Mouse (Mus musculus) CH12.LX (cell line): Measurements from ENCODE around the gene Olfr694. TPM values are rescaled to one million over a fixed set of nuclear protein-coding genes. Genes with fewer than 3 reads are reported as not detected.
"Not testable (repeated sequence)": the region's sequence is repeated elsewhere in the genome, so short reads cannot be mapped to it uniquely, and the experiment has no call there.

ENCODE experiments used
- DNase-seq: peaks from one replicate; pipeline ENCODE4 v3.0.0-alpha.2; 2013; ENCODE audit errors: extremely low read depth
- H3K27ac ChIP-seq: 2 replicates; pipeline ENCODE4 v1.5.1; 2012; ENCODE audit warnings: low read depth, mild to moderate bottlenecking, control low read depth, moderate library complexity; ENCODE audit not compliant: insufficient read depth
- H3K27me3 ChIP-seq: replicated peaks from 2 replicates; pipeline ENCODE3; 2012; ENCODE audit warnings: inconsistent platforms
- H3K36me3 ChIP-seq, 2 experiments: replicated peaks in 1 of 2; 2 replicates each; pipeline versions ENCODE3 to v1.6.1; 2012; ENCODE audit warnings: inconsistent platforms in 1 of 2, low read length in 1 of 2, mild to moderate bottlenecking in 1 of 2, mixed read lengths in 1 of 2, moderate library complexity in 1 of 2; ENCODE audit not compliant: control insufficient read depth in 1 of 2, insufficient read depth in 1 of 2
- H3K4me1 ChIP-seq, 2 experiments: 2 replicates each; pipeline ENCODE4 v1.6.1; 2012; ENCODE audit warnings: inconsistent platforms in 1 of 2, moderate library complexity in 1 of 2; ENCODE audit not compliant: insufficient read depth in 2 of 2, control insufficient read depth in 1 of 2
- H3K4me2 ChIP-seq: 2 replicates; pipeline ENCODE4 v1.6.1; 2012; ENCODE audit warnings: low read depth, mild to moderate bottlenecking, control low read depth; ENCODE audit not compliant: poor library complexity, insufficient read depth, severe bottlenecking
- H3K4me3 ChIP-seq, 3 experiments: fragments of 150-350 bp in 1 of 3; sonication (generic) in 1 of 3; replicated peaks in 1 of 3; 2 replicates each; pipeline versions ENCODE3 to v1.5.1; 2011 to 2012; ENCODE audit warnings: low read depth in 2 of 3, low read length in 2 of 3, mild to moderate bottlenecking in 2 of 3, moderate library complexity in 2 of 3, control low read depth in 1 of 3, improper control_type of control experiment in 1 of 3, inconsistent platforms in 1 of 3, mixed read lengths in 1 of 3; ENCODE audit not compliant: poor library complexity in 1 of 3
- H3K79me2 ChIP-seq: replicated peaks from 2 replicates; pipeline ENCODE4 v1.6.1; 2012; ENCODE audit warnings: mild to moderate bottlenecking, moderate library complexity; ENCODE audit not compliant: control insufficient read depth, poor library complexity, insufficient read depth, severe bottlenecking; ENCODE audit errors: extremely low read depth
- H3K9ac ChIP-seq: 2 replicates; pipeline ENCODE4 v1.6.1; 2012; ENCODE audit warnings: low read depth, mild to moderate bottlenecking, control low read depth, moderate library complexity; ENCODE audit not compliant: insufficient read depth
- H3K9me3 ChIP-seq: replicated peaks from 2 replicates; pipeline ENCODE3; 2012; ENCODE audit warnings: low read length, inconsistent platforms, mixed read lengths
- BHLHE40 ChIP-seq: IDR thresholded peaks from 2 replicates; pipeline ENCODE4 v1.6.1; 2011; ENCODE audit warnings: mild to moderate bottlenecking, low read depth, low read length, improper control_type of control experiment
- CHD2 ChIP-seq: IDR thresholded peaks from 2 replicates; pipeline ENCODE4 v1.6.1; 2011; ENCODE audit warnings: low read length, improper control_type of control experiment
- CTCF ChIP-seq, 2 experiments: IDR thresholded peaks in 1 of 2; conservative IDR thresholded peaks in 1 of 2; 2 replicates each; pipeline ENCODE4 v1.5.1; 2011 to 2012; ENCODE audit warnings: low read depth in 2 of 2, low read length in 2 of 2, improper control_type of control experiment in 1 of 2, inconsistent platforms in 1 of 2, mild to moderate bottlenecking in 1 of 2, moderate library complexity in 1 of 2
- ELF1 ChIP-seq: IDR thresholded peaks from 2 replicates; pipeline ENCODE4 v1.6.1; 2014; ENCODE audit warnings: low read depth, mild to moderate bottlenecking, inconsistent platforms, low read length, improper control_type of control experiment
- EP300 ChIP-seq: IDR thresholded peaks from 2 replicates; pipeline ENCODE4 v1.6.1; 2011; ENCODE audit warnings: low read length, improper control_type of control experiment
- ETS1 ChIP-seq: conservative IDR thresholded peaks from 2 replicates; pipeline ENCODE4 v1.6.1; 2012; ENCODE audit warnings: low read depth, mild to moderate bottlenecking, inconsistent platforms, low read length, improper control_type of control experiment, moderate library complexity
- GABPA ChIP-seq: IDR thresholded peaks from 2 replicates; pipeline ENCODE4 v1.6.1; 2012; ENCODE audit warnings: low read depth, low read length, improper control_type of control experiment, inconsistent platforms; ENCODE audit not compliant: insufficient replicate concordance
- HCFC1 ChIP-seq: IDR thresholded peaks from 2 replicates; pipeline ENCODE4 v1.6.1; 2012; ENCODE audit warnings: low read depth, mild to moderate bottlenecking, inconsistent platforms, low read length, improper control_type of control experiment
- JUND ChIP-seq: conservative IDR thresholded peaks from 2 replicates; pipeline ENCODE4 v1.6.1; 2011; ENCODE audit warnings: low read depth, low read length, improper control_type of control experiment
- MAX ChIP-seq: IDR thresholded peaks from 2 replicates; pipeline ENCODE4 v1.6.1; 2011; ENCODE audit warnings: low read length, improper control_type of control experiment
- MAZ ChIP-seq: IDR thresholded peaks from 2 replicates; pipeline ENCODE4 v1.6.1; 2012; ENCODE audit warnings: low read depth, mild to moderate bottlenecking, inconsistent platforms, low read length, improper control_type of control experiment, moderate library complexity
- MEF2A ChIP-seq: IDR thresholded peaks from 2 replicates; pipeline ENCODE4 v1.6.1; 2014; ENCODE audit warnings: low read depth, mild to moderate bottlenecking, inconsistent platforms, low read length, improper control_type of control experiment, borderline replicate concordance
- NELFE ChIP-seq: IDR thresholded peaks from 2 replicates; pipeline ENCODE4 v1.6.1; 2011; ENCODE audit warnings: low read depth, low read length, improper control_type of control experiment
- NRF1 ChIP-seq: IDR thresholded peaks from 2 replicates; pipeline ENCODE4 v1.6.1; 2014; ENCODE audit warnings: low read depth, mild to moderate bottlenecking, inconsistent platforms, low read length, improper control_type of control experiment, moderate library complexity
- PAX5 ChIP-seq: IDR thresholded peaks from 2 replicates; pipeline ENCODE4 v1.6.1; 2012; ENCODE audit warnings: low read length, inconsistent platforms, mixed read lengths
- POLR2A ChIP-seq: IDR thresholded peaks from 2 replicates; pipeline ENCODE4 v1.6.1; 2011; ENCODE audit warnings: low read depth, mild to moderate bottlenecking, improper control_type of control experiment, low read length
- POLR2AphosphoS2 ChIP-seq: IDR thresholded peaks from 2 replicates; pipeline ENCODE4 v1.6.1; 2011; ENCODE audit warnings: low read depth, low read length, improper control_type of control experiment
- RAD21 ChIP-seq: IDR thresholded peaks from 2 replicates; pipeline ENCODE4 v1.6.1; 2011; ENCODE audit warnings: low read depth, mild to moderate bottlenecking, low read length, improper control_type of control experiment, moderate library complexity
- RCOR1 ChIP-seq: conservative IDR thresholded peaks from 2 replicates; pipeline ENCODE4 v1.6.1; 2012; ENCODE audit warnings: low read depth, mild to moderate bottlenecking, inconsistent platforms, low read length, improper control_type of control experiment
- SIN3A ChIP-seq: IDR thresholded peaks from 2 replicates; pipeline ENCODE4 v1.6.1; 2012; ENCODE audit warnings: low read length, improper control_type of control experiment, inconsistent platforms
- TBP ChIP-seq: conservative IDR thresholded peaks from 2 replicates; pipeline ENCODE4 v1.6.1; 2011; ENCODE audit warnings: low read depth, low read length, improper control_type of control experiment
- UBTF ChIP-seq: IDR thresholded peaks from 2 replicates; pipeline ENCODE4 v1.6.1; 2012; ENCODE audit warnings: low read depth, mild to moderate bottlenecking, inconsistent platforms, low read length, improper control_type of control experiment, moderate library complexity
- ZC3H11A ChIP-seq: IDR thresholded peaks from 2 replicates; pipeline ENCODE4 v1.6.1; 2012; ENCODE audit warnings: low read depth, mild to moderate bottlenecking, inconsistent platforms, low read length, improper control_type of control experiment
- ZKSCAN1 ChIP-seq: IDR thresholded peaks from 2 replicates; pipeline ENCODE4 v1.6.1; 2012; ENCODE audit warnings: low read depth, inconsistent platforms, low read length, improper control_type of control experiment, borderline replicate concordance
- ZMIZ1 ChIP-seq: IDR thresholded peaks from 2 replicates; pipeline ENCODE4 v1.6.1; 2012; ENCODE audit warnings: low read depth, mild to moderate bottlenecking, inconsistent platforms, low read length, improper control_type of control experiment
- dilution Hi-C: fragments of 300-500 bp; cut with MboI; formaldehyde crosslinking; loops from 2 replicates; pipeline ENCODE4 v1.14.3; 2020; ENCODE audit warnings: low sequenced_read_pairs; ENCODE audit not compliant: extremely low pct_unique_long_range_greater_than_20kb, extremely low pct_ligation_motif_present
- in situ Hi-C: fragments of 300-500 bp; cut with MboI; formaldehyde crosslinking; loops from 3 replicates; pipeline ENCODE4 v1.14.3; 2019; ENCODE audit warnings: low sequenced_read_pairs, low pct_ligation_motif_present, low pct_unique_long_range_greater_than_20kb, mixed read lengths
- polyA plus RNA-seq: library from polyadenylated mRNA; unstranded; fragments of >175 nt; gene quantifications from 2 replicates; pipeline ENCODE4 v1.2.1, GENCODE M21; 2012; ENCODE audit warnings: low read depth; ENCODE audit not compliant: insufficient read length
- total RNA-seq, 2 experiments: library from RNA; depleted of rRNA; stranded (reverse); fragments of 300-350 nt in 1 of 2; fragments of >200 nt in 1 of 2; gene quantifications; 2 replicates each; pipeline ENCODE4 v1.2.3; 2012 to 2014

Olfr694 gene
- total and polyA plus RNA-seq, 3 experiments, result not detected

GRCm38 (mm10) chr7:106733717-106734116 is 42.1 kb upstream of the Olfr694 start:
- no peak overlapping the region for H3K4me3 ChIP-seq
- H3K9ac ChIP-seq, result no peak overlapping the region
- no peaks in the 10 kb centered on the region for H3K36me3 ChIP-seq
- dilution Hi-C loops (no loop called here), in situ Hi-C loops (no loop called here)
- H3K79me2 ChIP-seq, result no peaks in the 10 kb centered on the region
- no peak overlapping the region for H3K27ac ChIP-seq
- H3K4me1 ChIP-seq, result no peaks in the 10 kb centered on the region
- H3K27me3 ChIP-seq, result no peaks in the 10 kb centered on the region
- H3K9me3 ChIP-seq, result no peaks in the 10 kb centered on the region
- TF ChIP-seq GABPA (no peak), MAX (no peak), ZC3H11A (no peak), BHLHE40 (no peak), MEF2A (no peak), CHD2 (no peak), EP300 (no peak), CTCF (conservative IDR thresholded peaks at IDR 0.05 in 1 of 2, IDR thresholded peaks at IDR 0.05 in 1 of 2; ENCODE audit: low read depth in 2 of 2, low read length in 2 of 2) (no peak), POLR2A (no peak), PAX5 (no peak), NELFE (no peak), TBP (no peak), NRF1 (no peak), JUND (no peak), ETS1 (no peak), RAD21 (no peak)
- no peak for DNase-seq
- no peak overlapping the region for H3K4me2 ChIP-seq

DNA sequence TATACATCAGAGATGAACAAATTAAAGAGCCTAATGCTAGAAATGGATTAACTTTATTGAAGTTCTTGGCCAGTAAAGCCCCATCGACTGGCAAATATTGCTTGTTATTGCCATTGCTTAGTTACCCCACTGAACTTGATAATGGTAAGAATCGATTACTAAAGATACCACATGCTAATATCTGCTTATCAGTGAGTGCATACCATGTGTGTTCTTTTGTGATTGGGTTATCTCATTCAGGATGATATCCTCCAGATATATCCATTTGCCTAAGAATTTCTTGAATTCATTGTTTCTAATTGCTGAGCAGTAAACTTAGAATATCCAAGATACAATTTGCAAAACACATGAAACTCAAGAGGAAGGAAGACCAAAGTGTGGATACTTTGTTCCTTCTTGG is 34.0 kb upstream of the Olfr694 start:
- H3K9ac ChIP-seq, H3K4me1 ChIP-seq, DNase-seq, H3K4me3 ChIP-seq, H3K36me3 ChIP-seq, dilution Hi-C loops, H3K27ac ChIP-seq, H3K4me2 ChIP-seq, in situ Hi-C loops, H3K9me3 ChIP-seq, H3K27me3 ChIP-seq, H3K79me2 ChIP-seq: not testable (repeated sequence)

- no peak within 1 kb of the TSS for H3K27ac ChIP-seq
- H3K4me3 ChIP-seq, result no peak within 1 kb of the TSS
- no peak within 1 kb of the TSS for H3K4me2 ChIP-seq
- H3K4me1 ChIP-seq, result no peaks in the 10 kb centered on the region
- no peaks in the 10 kb centered on the region for H3K9me3 ChIP-seq
- dilution Hi-C loops (no loop called here), in situ Hi-C loops (no loop called here)
- no peaks in the 10 kb centered on the region for H3K36me3 ChIP-seq
- no peak for DNase-seq
- no peak within 1 kb of the TSS for H3K9ac ChIP-seq
- H3K79me2 ChIP-seq, result no peaks in the 10 kb centered on the region
- H3K27me3 ChIP-seq, result no peaks in the 10 kb centered on the region
- TF ChIP-seq RAD21 (no peak), PAX5 (no peak), RCOR1 (no peak), MEF2A (no peak), POLR2AphosphoS2 (no peak), SIN3A (no peak), ZMIZ1 (no peak), UBTF (no peak), ZKSCAN1 (no peak), POLR2A (no peak), ELF1 (no peak), NELFE (no peak), EP300 (no peak), HCFC1 (no peak), MAZ (no peak)
- TF ChIP-seq, all 38 proteins: peak for 0
These were observed 24.7 kb upstream of the Olfr694 start, which contains the start of gene Olfr695 for GRCm38 (mm10) chr7:106716296-106716695. Olfr695 (minus strand) TSS chr7:106716396.
